Mouse (Mus musculus) large intestine, adult 2 months (tissue): ENCODE measurements around the gene BC004004. TPM values are rescaled to one million over a fixed set of nuclear protein-coding genes. Genes with fewer than 3 reads are reported as not detected.
"Not testable (repeated sequence)": the region's sequence is repeated elsewhere in the genome, so short reads cannot be mapped to it uniquely, and the experiment has no call there.

Source experiments
- DNase-seq: peaks from one replicate; pipeline ENCODE4 v3.0.0-alpha.2; 2012; ENCODE audit warnings: low read depth, low spot score
- WGBS: fragments of 180-500 bp; shearing (Covaris S2); methylation state at CpG from one replicate; pipeline ENCODE4 v1.1.7; 2018; 5-methylcytosine and 5-hydroxymethylcytosine counted together
- polyA plus RNA-seq: library from polyadenylated mRNA; depleted of rRNA; stranded (reverse); fragments of >200 nt; gene quantifications from 2 replicates; pipeline ENCODE4 v1.2.3, GENCODE M21; 2012

The BC004004 gene
- polyA plus RNA-seq, 1 experiment, result 75.5 TPM

GRCm38 (mm10) chr17:29258025-29258558 lies 10.5 kb upstream of the BC004004 start:
- WGBS, result 67% methylated on average over 10 of the region's 10 CpGs
- DNase-seq, result no peak

- DNase-seq, result no peak
- WGBS, result 94% methylated on average over 2 of the region's 2 CpGs
These were observed 9.7 kb upstream of the BC004004 start for GRCm38 (mm10) chr17:29258921-29259320.

- DNase-seq, result no peak
- 1% methylated on average over 3 of the region's 3 CpGs for WGBS
These were observed 9.1 kb upstream of the BC004004 start for GRCm38 (mm10) chr17:29259489-29259888.

GRCm38 (mm10) chr17:29260501-29260900 lies 8.1 kb upstream of the BC004004 start:
- DNase-seq, result no peak
- 89% methylated on average over 15 of the region's 15 CpGs for WGBS

- DNase-seq, result no peak
- 63% methylated on average over 22 of the region's 22 CpGs for WGBS
These were observed 6.9 kb upstream of the BC004004 start for GRCm38 (mm10) chr17:29261603-29262258.

- no peak for DNase-seq
- 18% methylated on average over 2 of the region's 2 CpGs for WGBS
These were observed 6.3 kb upstream of the BC004004 start for GRCm38 (mm10) chr17:29262259-29262649.

GRCm38 (mm10) chr17:29263417-29263816 lies 5.2 kb upstream of the BC004004 start:
- DNase-seq, result no peak
- WGBS, result 0% methylated on average over 14 of the region's 14 CpGs

GRCm38 (mm10) chr17:29263840-29264633 lies 4.6 kb upstream of the BC004004 start, which contains the start of gene Ppil1:
Gene Ppil1 (minus strand): TSS chr17:29264186.
- 5% methylated on average over 38 of the region's 38 CpGs for WGBS
- DNase-seq, result peak; percentile 76

GRCm38 (mm10) chr17:29264760-29265159 lies 3.8 kb upstream of the BC004004 start:
- DNase-seq, result no peak
- WGBS, result 62% methylated on average over 5 of the region's 5 CpGs

- 92% methylated on average over 2 of the region's 2 CpGs for WGBS
- DNase-seq, result not testable (repeated sequence)
These were observed 1.5 kb upstream of the BC004004 start for GRCm38 (mm10) chr17:29267040-29267439.

- peak; percentile 73 for DNase-seq
- 27% methylated on average over 6 of the region's 6 CpGs for WGBS
These were observed 482 bp upstream of the BC004004 start for GRCm38 (mm10) chr17:29267931-29268681.

- DNase-seq, result no peak
- 7% methylated on average over 10 of the region's 10 CpGs for WGBS
These were observed 740 bp downstream of the BC004004 start for GRCm38 (mm10) chr17:29269349-29269706.

- no peak for DNase-seq
- WGBS, result 61% methylated on average over 9 of the region's 9 CpGs
These were observed 1.6 kb downstream of the BC004004 start for GRCm38 (mm10) chr17:29270148-29270698.

GRCm38 (mm10) chr17:29273156-29273555 lies 4.6 kb downstream of the BC004004 start:
- 52% methylated on average over 7 of the region's 7 CpGs for WGBS

GRCm38 (mm10) chr17:29273889-29274288 lies 5.3 kb downstream of the BC004004 start:
- WGBS, result 46% methylated on average over 11 of the region's 11 CpGs

More at GRCm38 (mm10) chr17:29273156-29273555, 4.6 kb downstream of the BC004004 start:
- DNase-seq, result no peak

GRCm38 (mm10) chr17:29280422-29280821 lies 11.8 kb downstream of the BC004004 start:
- 97% methylated on average over 5 of the region's 5 CpGs for WGBS

More at GRCm38 (mm10) chr17:29273889-29274288, 5.3 kb downstream of the BC004004 start:
- no peak for DNase-seq

GRCm38 (mm10) chr17:29281541-29281940 lies 13.0 kb downstream of the BC004004 start:
- WGBS, result 80% methylated on average over 5 of the region's 5 CpGs

More at GRCm38 (mm10) chr17:29280422-29280821, 11.8 kb downstream of the BC004004 start:
- DNase-seq, result no peak

GRCm38 (mm10) chr17:29282216-29282952 lies 13.8 kb downstream of the BC004004 start:
- DNase-seq, result no peak
- 55% methylated on average over 21 of the region's 21 CpGs for WGBS

More at GRCm38 (mm10) chr17:29281541-29281940, 13.0 kb downstream of the BC004004 start:
- no peak for DNase-seq

- WGBS, result 89% methylated on average over 7 of the region's 7 CpGs
- DNase-seq, result no peak
These were observed 23.2 kb downstream of the BC004004 start for GRCm38 (mm10) chr17:29291793-29292192.
